Mouse (Mus musculus): Measurements from ENCODE around the gene 9130019O22Rik. TPM values are rescaled to one million over a fixed set of nuclear protein-coding genes. Genes with fewer than 3 reads are reported as not detected.
A peak's percentile ranks its signal among the peaks of the same experiment; 100 is the strongest.
"Not testable (repeated sequence)": the region's sequence is repeated elsewhere in the genome, so short reads cannot be mapped to it uniquely, and the experiment has no call there.

The 9130019O22Rik gene
- polyA plus RNA-seq (2016; fragmentation: Nextera tagmentation; extraction: Ambion mirVana), result 5.2 and 7.2 TPM in 2 replicates

- Histone ChIP-seq H3K36me3 (peaks cover 48% of the 10 kb centered on the region), H3K9me3 (replicated peaks) (peaks cover 3% of the 10 kb centered on the region; the same call in 1 of the 2 replicates), H3K27me3 (ENCODE audit: low read depth, poor library complexity, severe bottlenecking) (no peaks in the 10 kb centered on the region), H3K27ac (peak within 1 kb of the TSS; percentile 78), H3K4me1 (peaks cover 7% of the 10 kb centered on the region), H3K4me3 (peak within 1 kb of the TSS; percentile 52)
- DNase-seq (ENCODE audit: low spot score), result peak; percentile 76
- WGBS, result 15% methylated on average over 38 of the region's 38 CpGs
These were observed at the start of gene 9130019O22Rik for GRCm38 (mm10) chr7:127386641-127387392. TSS of gene 9130019O22Rik (minus strand) at chr7:127387166.

DNA sequence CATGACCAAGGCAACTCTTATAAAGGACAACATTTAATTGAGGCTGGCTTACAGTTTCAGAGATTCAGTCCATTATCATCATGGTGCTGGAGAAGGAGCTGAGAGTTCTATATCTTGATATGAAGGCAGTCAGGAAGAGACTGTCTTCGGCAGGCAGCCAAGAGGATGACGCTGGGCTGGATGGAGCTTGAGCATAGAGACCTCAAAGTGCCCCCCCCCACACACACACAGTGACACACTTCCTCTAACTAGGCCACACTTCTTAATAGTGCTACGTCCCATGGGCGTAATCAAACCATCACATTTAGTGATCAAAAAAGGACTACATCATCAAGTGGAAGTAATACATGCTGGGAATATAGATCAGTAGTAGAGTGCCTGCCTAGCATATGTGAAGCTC, 48.2 kb upstream of the 9130019O22Rik start:
- no peak overlapping the region for H3K27ac ChIP-seq
- no peak for DNase-seq (ENCODE audit: low spot score)

DNA sequence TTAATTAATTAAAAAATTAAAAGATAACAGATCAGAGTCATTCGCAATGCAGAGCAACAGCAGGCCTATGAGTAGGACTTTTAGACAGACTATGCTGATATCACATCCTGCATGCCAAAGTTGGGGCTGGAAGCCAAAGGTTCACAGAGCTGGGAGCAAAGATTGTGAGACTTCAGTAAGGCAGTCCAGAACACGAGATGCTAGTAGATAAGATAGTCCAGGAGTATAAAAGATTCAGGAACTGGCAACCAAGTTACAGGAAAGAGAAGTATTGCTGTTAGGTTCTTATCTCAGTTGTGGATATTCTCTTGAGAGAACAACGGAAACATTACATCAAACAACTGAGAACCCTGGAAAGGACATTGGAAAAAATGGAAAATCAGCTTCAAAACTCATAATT, 39.4 kb upstream of the 9130019O22Rik start:
- Histone ChIP-seq H3K4me3 (no peak overlapping the region), H3K27ac (no peak overlapping the region), H3K27me3 (ENCODE audit: low read depth, poor library complexity, severe bottlenecking) (peaks cover 15% of the 10 kb centered on the region), H3K9me3 (replicated peaks) (no peaks in the 10 kb centered on the region), H3K36me3 (no peaks in the 10 kb centered on the region), H3K4me1 (peaks cover 10% of the 10 kb centered on the region)
- 76% methylated on average over 3 of the region's 3 CpGs for WGBS
- DNase-seq (ENCODE audit: low spot score), result no peak

More for the DNA sequence above, 48.2 kb upstream of the 9130019O22Rik start:
- H3K36me3 ChIP-seq, result no peaks in the 10 kb centered on the region
- WGBS, result 97% methylated on average over 4 of the region's 4 CpGs
- no peaks in the 10 kb centered on the region for H3K4me1 ChIP-seq
- no peaks in the 10 kb centered on the region; the same call in none of the 2 replicates for H3K9me3 ChIP-seq (replicated peaks)
- no peaks in the 10 kb centered on the region for H3K27me3 ChIP-seq (ENCODE audit: low read depth, poor library complexity, severe bottlenecking)
- no peak overlapping the region for H3K4me3 ChIP-seq

GRCm38 (mm10) chr7:127425911-127426310, 38.9 kb upstream of the 9130019O22Rik start:
- DNase-seq (ENCODE audit: low spot score), result no peak
- no peak overlapping the region for H3K27ac ChIP-seq
- WGBS, result 91% methylated on average over 2 of the region's 2 CpGs
- peaks cover 15% of the 10 kb centered on the region for H3K27me3 ChIP-seq (ENCODE audit: low read depth, poor library complexity, severe bottlenecking)
- peaks cover 14% of the 10 kb centered on the region for H3K4me1 ChIP-seq
- H3K36me3 ChIP-seq, result no peaks in the 10 kb centered on the region
- no peak overlapping the region for H3K4me3 ChIP-seq
- no peaks in the 10 kb centered on the region for H3K9me3 ChIP-seq (replicated peaks)

DNA sequence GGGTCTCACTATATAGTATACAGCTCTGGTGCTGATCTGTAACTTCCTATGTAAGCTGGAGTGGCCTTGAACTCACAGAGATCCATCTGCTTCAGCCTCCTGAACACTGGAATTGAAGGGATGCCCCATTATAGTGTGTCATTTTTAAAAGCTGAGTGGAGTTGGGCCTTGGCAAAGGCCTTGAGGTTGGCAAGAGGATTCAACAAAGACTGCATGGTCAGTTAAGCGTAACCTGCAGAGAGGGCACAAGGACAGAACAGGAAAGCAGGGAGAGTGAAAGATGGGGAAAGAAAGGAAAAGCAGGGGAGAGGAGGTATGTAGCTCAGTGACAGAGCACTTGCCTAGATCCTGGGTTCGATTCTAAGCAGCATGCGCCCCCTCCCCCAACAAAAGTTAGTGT, 38.3 kb upstream of the 9130019O22Rik start:
- no peaks in the 10 kb centered on the region for H3K36me3 ChIP-seq
- no peak overlapping the region for H3K4me3 ChIP-seq
- 87% methylated on average over 3 of the region's 3 CpGs for WGBS
- H3K27ac ChIP-seq, result no peak overlapping the region
- peaks cover 15% of the 10 kb centered on the region for H3K4me1 ChIP-seq
- no peaks in the 10 kb centered on the region for H3K9me3 ChIP-seq (replicated peaks)
- peaks cover 15% of the 10 kb centered on the region for H3K27me3 ChIP-seq (ENCODE audit: low read depth, poor library complexity, severe bottlenecking)
- DNase-seq (ENCODE audit: low spot score), result no peak

DNA sequence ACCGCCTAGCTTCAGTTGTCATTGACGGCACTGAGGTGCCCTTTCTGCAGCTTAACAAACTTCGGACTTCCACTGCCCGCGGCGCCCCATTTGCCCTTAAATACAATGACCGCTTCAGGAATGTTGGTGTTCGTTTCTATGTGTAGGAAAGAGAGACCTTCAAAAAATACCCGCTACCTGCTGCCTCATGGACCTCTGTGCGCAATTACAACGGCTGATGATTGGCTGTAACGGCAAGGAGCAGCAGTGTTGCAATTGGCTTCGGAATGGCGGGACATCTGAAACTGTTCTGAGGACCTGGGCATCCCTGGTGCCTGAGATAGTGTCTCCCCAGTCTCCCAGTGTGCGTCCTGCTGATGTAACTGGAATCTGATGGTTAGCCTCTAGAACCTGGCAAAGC, 35.3 kb upstream of the 9130019O22Rik start:
- Histone ChIP-seq H3K27me3 (ENCODE audit: low read depth, poor library complexity, severe bottlenecking) (peaks cover 15% of the 10 kb centered on the region), H3K36me3 (peaks cover 29% of the 10 kb centered on the region), H3K9me3 (replicated peaks) (no peaks in the 10 kb centered on the region), H3K27ac (0 out of 2 replicates have a peak overlapping the region, but pooled peaks have one; percentile 91), H3K4me1 (peaks cover 15% of the 10 kb centered on the region), H3K4me3 (peak overlapping the region; percentile 82)
- whole genome bisulfite sequencing, result 2% methylated on average over 15 of the region's 15 CpGs
- no peak for DNase-seq (ENCODE audit: low spot score)

DNA sequence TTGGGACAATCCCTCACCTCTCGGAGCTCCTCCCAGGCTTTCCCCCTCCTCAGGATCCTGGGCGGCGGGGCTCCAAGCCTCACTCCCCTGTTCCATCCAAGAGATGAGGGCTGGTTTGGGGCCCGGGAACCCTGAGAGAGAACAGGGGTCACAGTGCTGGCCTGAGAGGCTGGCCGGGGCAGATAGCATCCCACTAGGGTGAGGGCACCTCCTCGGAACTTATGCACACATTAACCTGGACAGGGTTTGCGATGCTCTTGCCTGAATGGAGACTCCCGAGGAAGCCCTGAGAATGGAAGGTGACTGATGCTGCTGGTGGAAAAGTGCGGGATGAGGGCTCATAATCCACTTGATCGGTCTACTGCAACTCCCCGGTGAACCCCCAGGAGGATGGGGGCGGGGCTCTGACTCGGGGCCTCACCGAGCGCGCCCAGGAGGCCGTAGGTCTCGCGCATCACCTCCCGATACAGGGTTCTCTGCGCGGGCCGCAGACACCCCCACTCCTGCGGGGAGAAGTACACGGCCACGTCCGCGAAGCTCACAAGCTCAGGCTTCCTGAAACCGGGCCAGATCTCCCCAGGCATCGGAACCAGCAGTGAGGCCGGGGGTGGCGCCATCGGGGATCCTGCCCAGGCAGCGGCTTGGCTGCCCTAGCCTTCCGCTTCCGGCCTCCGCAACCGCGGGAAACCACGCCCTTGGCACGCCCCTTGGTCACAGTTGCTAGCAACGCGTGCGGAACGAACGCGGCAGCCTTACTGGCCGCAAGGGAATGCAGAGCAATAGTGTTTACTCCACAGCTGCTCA, 34.6 kb upstream of the 9130019O22Rik start, which contains the start of gene Zfp688:
Gene Zfp688, minus strand, starts transcription at position 681 of the 804 bp plus-strand sequence.
- peak within 1 kb of the TSS; percentile 91 for H3K27ac ChIP-seq
- peaks cover 29% of the 10 kb centered on the region for H3K36me3 ChIP-seq
- H3K4me1 ChIP-seq, result peaks cover 15% of the 10 kb centered on the region
- H3K27me3 ChIP-seq (ENCODE audit: low read depth, poor library complexity, severe bottlenecking), result peaks cover 15% of the 10 kb centered on the region
- DNase-seq (ENCODE audit: low spot score), result peak; percentile 98
- H3K4me3 ChIP-seq, result peak within 1 kb of the TSS; percentile 82
- no peaks in the 10 kb centered on the region for H3K9me3 ChIP-seq (replicated peaks)
- WGBS, result 1% methylated on average over 48 of the region's 48 CpGs

- 84% methylated on average over 2 of the region's 2 CpGs for WGBS
- Histone ChIP-seq H3K27ac (no peak overlapping the region), H3K27me3 (ENCODE audit: low read depth, poor library complexity, severe bottlenecking) (no peaks in the 10 kb centered on the region), H3K4me3 (no peak overlapping the region), H3K36me3 (0 out of 2 replicates have a peak, but pooled peaks cover under 1% of the 10 kb centered on the region), H3K4me1 (peaks cover under 1% of the 10 kb centered on the region), H3K9me3 (replicated peaks) (no peaks in the 10 kb centered on the region)
- no peak for DNase-seq (ENCODE audit: low spot score)
These were observed 24.5 kb upstream of the 9130019O22Rik start for GRCm38 (mm10) chr7:127411418-127411817.

DNA sequence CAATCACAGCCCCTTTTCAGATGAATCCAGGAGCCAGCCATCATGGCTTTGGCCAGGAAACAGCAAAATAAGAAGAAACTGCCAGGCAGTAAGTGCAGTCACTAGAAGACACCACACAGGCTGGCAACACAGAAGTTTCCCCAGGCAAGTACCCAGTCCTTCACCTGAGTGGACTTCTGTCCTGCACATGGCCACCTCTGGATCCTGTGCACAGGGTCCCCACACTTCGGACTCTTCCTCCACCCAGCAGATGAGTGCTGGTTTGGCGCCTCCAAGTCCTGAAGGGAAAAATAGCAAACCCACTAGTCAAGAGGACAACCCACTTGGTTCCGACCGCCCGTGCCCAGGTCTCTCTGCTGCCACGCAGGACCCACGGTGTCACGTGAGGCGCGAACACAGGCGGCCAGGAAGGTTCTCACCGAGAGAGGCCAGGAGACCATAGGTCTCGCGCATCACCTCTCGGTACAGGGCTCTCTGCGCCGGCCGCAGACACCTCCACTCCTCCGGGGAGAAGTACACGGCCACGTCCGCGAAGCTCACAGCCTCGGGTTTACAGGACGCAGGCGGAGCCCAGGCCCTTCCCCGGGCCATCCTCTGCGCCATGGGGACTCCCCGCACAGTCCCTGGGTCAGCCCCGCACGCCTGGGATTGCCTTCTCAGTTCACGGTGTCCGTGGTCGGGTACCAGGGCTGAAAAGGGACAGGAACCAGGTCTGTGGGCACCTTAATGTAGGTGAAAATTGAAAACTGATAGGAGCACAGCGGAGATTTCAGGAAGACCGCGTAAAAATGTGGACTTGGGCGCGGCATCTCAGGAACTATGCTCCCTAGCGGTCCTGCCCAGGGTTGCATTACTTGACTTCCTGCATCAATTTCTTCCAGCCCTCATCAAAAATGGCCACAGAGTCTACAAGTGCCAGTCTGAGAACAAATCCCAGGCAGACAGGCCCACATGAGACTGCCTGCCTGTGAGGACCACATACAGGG, 19.3 kb upstream of the 9130019O22Rik start, which contains the start of gene Zfp764:
Gene Zfp764, minus strand, starts transcription at position 821 of the 986 bp plus-strand sequence.
- peak; percentile 80 for DNase-seq (ENCODE audit: low spot score)
- H3K9me3 ChIP-seq (replicated peaks); H3K27me3 ChIP-seq (ENCODE audit: low read depth, poor library complexity, severe bottlenecking); H3K4me1 ChIP-seq: not testable (repeated sequence)
- peak within 1 kb of the TSS; percentile 89 for H3K27ac ChIP-seq
- peak within 1 kb of the TSS; percentile 65 for H3K4me3 ChIP-seq
- 6% methylated on average over 40 of the region's 40 CpGs for WGBS
- H3K36me3 ChIP-seq, result peaks cover 13% of the 10 kb centered on the region

- peaks cover 13% of the 10 kb centered on the region for H3K36me3 ChIP-seq
- WGBS, result 96% methylated on average over 6 of the region's 6 CpGs
- H3K9me3 ChIP-seq (replicated peaks), result not testable (repeated sequence)
These were observed 17.1 kb upstream of the 9130019O22Rik start for GRCm38 (mm10) chr7:127404101-127404500.

GRCm38 (mm10) chr7:127402980-127403379, 16.0 kb upstream of the 9130019O22Rik start:
- peaks cover 13% of the 10 kb centered on the region for H3K36me3 ChIP-seq
- WGBS, result 30% methylated on average over 2 of the region's 2 CpGs
- H3K27ac ChIP-seq, result no peak overlapping the region
- no peaks in the 10 kb centered on the region for H3K27me3 ChIP-seq (ENCODE audit: low read depth, poor library complexity, severe bottlenecking)
- no peaks in the 10 kb centered on the region for H3K9me3 ChIP-seq (replicated peaks)
- DNase-seq (ENCODE audit: low spot score), result no peak
- peaks cover 9% of the 10 kb centered on the region for H3K4me1 ChIP-seq
- no peak overlapping the region for H3K4me3 ChIP-seq

More at GRCm38 (mm10) chr7:127404101-127404500, 17.1 kb upstream of the 9130019O22Rik start:
- H3K27me3 ChIP-seq (ENCODE audit: low read depth, poor library complexity, severe bottlenecking); DNase-seq (ENCODE audit: low spot score); H3K4me3 ChIP-seq; H3K27ac ChIP-seq; H3K4me1 ChIP-seq: not testable (repeated sequence)

GRCm38 (mm10) chr7:127400355-127400754, 13.4 kb upstream of the 9130019O22Rik start:
- Histone ChIP-seq H3K36me3 (peaks cover 12% of the 10 kb centered on the region), H3K4me1 (no peaks in the 10 kb centered on the region), H3K4me3 (no peak overlapping the region), H3K27me3 (ENCODE audit: low read depth, poor library complexity, severe bottlenecking) (no peaks in the 10 kb centered on the region; the same call in 1 of the 2 replicates), H3K27ac (no peak overlapping the region), H3K9me3 (replicated peaks) (no peaks in the 10 kb centered on the region)
- 70% methylated on average over 3 of the region's 3 CpGs for WGBS
- no peak for DNase-seq (ENCODE audit: low spot score)

Measured in limb, embryonic 10.5 days (tissue).